Comparison of ENCODE assay signal across 30 mouse cellular contexts in the genomic region with DNA sequence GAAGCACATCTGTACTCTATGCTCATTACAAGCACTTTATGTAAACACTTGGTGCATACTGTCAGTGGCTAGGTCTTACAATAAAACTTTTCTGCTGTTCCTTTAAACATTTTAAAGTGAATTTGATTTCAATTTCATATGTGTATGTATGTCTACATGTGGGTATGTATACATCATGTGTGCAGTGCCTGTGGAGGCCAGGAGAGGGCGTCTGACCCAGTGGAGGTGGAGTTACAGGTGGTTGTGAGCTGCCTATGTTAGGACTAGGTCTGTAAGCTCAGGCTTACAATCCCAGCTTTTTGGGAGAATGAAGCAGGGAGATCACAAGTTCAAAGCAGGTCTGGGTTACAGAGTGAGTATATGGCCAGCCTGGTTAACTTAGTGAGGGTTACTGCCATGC. TPM values are rescaled to one million over a fixed set of nuclear protein-coding genes. Genes with fewer than 3 reads are reported as not detected.
A peak's percentile ranks its signal among the peaks of the same experiment; 100 is the strongest.
DNase-seq lines count a peak whose midpoint lies in the region; ATAC-seq and TF ChIP-seq lines count a peak whose summit lies in the region.
"Had no signal": no experiment of that assay in that cellular context is flagged by ENCODE, and none has a peak within 500 bp of the region (broad histone marks: within the 10 kb centered on the region; RNA-seq: fewer than 3 reads in every experiment).

No protein-coding gene starts in this region.

- H3K4me2 ChIP-seq in midbrain, postnatal 0 days (ENCODE audit: low read depth, low read length, poor library complexity, severe bottlenecking) = no peak overlapping the region
- H3K4me2 ChIP-seq in midbrain, embryonic 13.5 days (replicated peaks) = no peak overlapping the region
- H3K4me2 ChIP-seq in hindbrain, embryonic 11.5 days (replicated peaks; ENCODE audit: low read depth, low read length) = no peak overlapping the region
- H3K4me2 ChIP-seq: embryonic facial prominence, embryonic 13.5 days; forebrain, embryonic 12.5 days; heart, embryonic 12.5 days; limb, embryonic 15.5 days; midbrain, embryonic 12.5 days had no signal

- no peak for ATAC-seq in midbrain, postnatal 0 days (ENCODE audit: low FRiP score)
- no peak for ATAC-seq in midbrain, embryonic 13.5 days
- ATAC-seq in hindbrain, embryonic 11.5 days (ENCODE audit: low FRiP score) = no peak
- ATAC-seq: inflammation-experienced regulatory T-cells, adult 6 months had no signal

- no peaks in the 10 kb centered on the region for H3K4me1 ChIP-seq in kidney, adult 2 months (ENCODE audit: control insufficient read depth, insufficient read depth, low read length)
- H3K4me1 ChIP-seq in midbrain, postnatal 0 days (ENCODE audit: insufficient read depth, low read length) = no peaks in the 10 kb centered on the region
- H3K4me1 ChIP-seq in midbrain, embryonic 13.5 days (replicated peaks) = peaks cover 6% of the 10 kb centered on the region
- peaks cover 6% of the 10 kb centered on the region; the same call in 1 of the 2 replicates for H3K4me1 ChIP-seq in hindbrain, embryonic 11.5 days (replicated peaks; ENCODE audit: control insufficient read depth, insufficient read depth, low read length)
- H3K4me1 ChIP-seq: limb, embryonic 15.5 days had no signal

- no peak overlapping the region for H3K4me3 ChIP-seq in kidney, adult 2 months (ENCODE audit: insufficient read depth, low read depth, low read length)
- no peak overlapping the region for H3K4me3 ChIP-seq in midbrain, postnatal 0 days (ENCODE audit: low read depth, low read length)
- H3K4me3 ChIP-seq in midbrain, embryonic 13.5 days (replicated peaks) = no peak overlapping the region
- H3K4me3 ChIP-seq in hindbrain, embryonic 11.5 days (ENCODE audit: low read depth, low read length) = no peak overlapping the region
- H3K4me3 ChIP-seq: embryonic facial prominence, embryonic 13.5 days; erythroblast, embryonic 14.5 days; forebrain, embryonic 12.5 days; heart, embryonic 12.5 days; hindbrain, embryonic 10.5 days; limb, embryonic 15.5 days; midbrain, embryonic 12.5 days had no signal

- no peaks in the 10 kb centered on the region for H3K36me3 ChIP-seq in kidney, adult 2 months (ENCODE audit: control insufficient read depth, insufficient read depth, low read length)
- no peaks in the 10 kb centered on the region for H3K36me3 ChIP-seq in midbrain, postnatal 0 days (ENCODE audit: insufficient read depth, low read length)
- H3K36me3 ChIP-seq in midbrain, embryonic 13.5 days = no peaks in the 10 kb centered on the region
- no peaks in the 10 kb centered on the region for H3K36me3 ChIP-seq in hindbrain, embryonic 11.5 days (ENCODE audit: control insufficient read depth, insufficient read depth, low read length)

- 87% methylated on average over 1 of the region's 1 CpGs for WGBS in kidney, adult 2 months
- 86% methylated on average over 1 of the region's 1 CpGs for WGBS in midbrain, postnatal 0 days
- WGBS in midbrain, embryonic 13.5 days = 90% methylated on average over 1 of the region's 1 CpGs
- 85% methylated on average over 1 of the region's 1 CpGs for WGBS in hindbrain, embryonic 11.5 days

- H3K9me3 ChIP-seq in midbrain, postnatal 0 days (ENCODE audit: low read length) = no peaks in the 10 kb centered on the region
- H3K9me3 ChIP-seq in midbrain, embryonic 13.5 days = no peaks in the 10 kb centered on the region
- no peaks in the 10 kb centered on the region for H3K9me3 ChIP-seq in hindbrain, embryonic 11.5 days (ENCODE audit: control insufficient read depth, low read length)
- H3K9me3 ChIP-seq: embryonic facial prominence, embryonic 13.5 days; forebrain, embryonic 12.5 days; heart, embryonic 12.5 days; limb, embryonic 15.5 days; midbrain, embryonic 12.5 days had no signal

- no peak for DNase-seq in kidney, adult 2 months
- no peak for DNase-seq in kidney, postnatal 14 days
- no peak for DNase-seq in midbrain, postnatal 0 days (ENCODE audit: low spot score)
- peak; percentile 38 for DNase-seq in ZHBTc4 (ENCODE audit: low read depth, low spot score)
- no peak for DNase-seq in hindbrain, embryonic 11.5 days (ENCODE audit: low spot score)
- no peak for DNase-seq in cerebellum, postnatal 36 days
- DNase-seq: adrenal gland, postnatal 36 days; B cell, adult 2 months; cerebellum, adult 11-12 months; cerebellum, postnatal 14 days; embryo, embryonic 11 days; heart, postnatal 10 days; kidney, adult 18-20 months; kidney, postnatal 10 days; left cerebral cortex, postnatal 4 days; lung, adult 18-20 months; lung, postnatal 14 days; right cerebral cortex, postnatal 14 days; thymus, postnatal 14 days had no signal

- TF ChIP-seq CTCF in kidney, adult 2 months (conservative IDR thresholded peaks at IDR 0.05; ENCODE audit: insufficient read depth, insufficient read length, low read depth, low read length) = 0 out of 2 replicates have a peak, but pooled peaks have one; percentile 15
- TF ChIP-seq CTCF in midbrain, postnatal 0 days (IDR thresholded peaks at IDR 0.05) = peak; percentile 25

- TF ChIP-seq POLR2A in kidney, adult 2 months (IDR thresholded peaks at IDR 0.05; ENCODE audit: low read depth, low read length) = no peak

- H3K9ac ChIP-seq in midbrain, postnatal 0 days (replicated peaks; ENCODE audit: low read length, poor library complexity, severe bottlenecking) = no peak overlapping the region
- H3K9ac ChIP-seq in midbrain, embryonic 13.5 days (replicated peaks) = no peak overlapping the region
- H3K9ac ChIP-seq in hindbrain, embryonic 11.5 days (ENCODE audit: low read depth, low read length) = no peak overlapping the region
- H3K9ac ChIP-seq: embryonic facial prominence, embryonic 13.5 days; forebrain, embryonic 12.5 days; heart, embryonic 12.5 days; limb, embryonic 15.5 days; midbrain, embryonic 12.5 days had no signal

- H3K27ac ChIP-seq in kidney, adult 2 months (ENCODE audit: insufficient read depth, low read depth, low read length) = no peak overlapping the region
- H3K27ac ChIP-seq in midbrain, postnatal 0 days (ENCODE audit: low read depth, low read length) = no peak overlapping the region
- no peak overlapping the region for H3K27ac ChIP-seq in midbrain, embryonic 13.5 days
- no peak overlapping the region for H3K27ac ChIP-seq in hindbrain, embryonic 11.5 days (ENCODE audit: low read depth, low read length)
- H3K27ac ChIP-seq: embryonic facial prominence, embryonic 13.5 days; forebrain, embryonic 12.5 days; hindbrain, embryonic 10.5 days; limb, embryonic 15.5 days; midbrain, embryonic 12.5 days had no signal

- no peaks in the 10 kb centered on the region for H3K27me3 ChIP-seq in kidney, adult 2 months (replicated peaks; ENCODE audit: control insufficient read depth, insufficient read depth, low read length)
- no peaks in the 10 kb centered on the region for H3K27me3 ChIP-seq in midbrain, postnatal 0 days (ENCODE audit: insufficient read depth, low read length)
- no peaks in the 10 kb centered on the region for H3K27me3 ChIP-seq in midbrain, embryonic 13.5 days
- H3K27me3 ChIP-seq in hindbrain, embryonic 11.5 days (ENCODE audit: control insufficient read depth, insufficient read depth, low read length) = no peaks in the 10 kb centered on the region
- H3K27me3 ChIP-seq: embryonic facial prominence, embryonic 13.5 days; heart, embryonic 12.5 days; limb, embryonic 15.5 days had no signal

RNA-seq across cellular contexts. Expression of a gene that starts 20.4 kb away (rescaled TPM):
- polyA plus RNA-seq in kidney, adult 2 months (2012; rRNA removed) = 0.02 and 0.03 TPM in 2 replicates
- 1.2 and 5.5 TPM in 2 replicates for total RNA-seq in midbrain, postnatal 0 days (2014; rRNA removed)
- polyA plus RNA-seq in midbrain, postnatal 0 days (2015; fragmentation: Nextera tagmentation; extraction: Ambion mirVana) = 0.07 and 0.26 TPM in 2 replicates
- 1.7 and 2.0 TPM in 2 replicates for polyA plus RNA-seq in midbrain, embryonic 13.5 days (2015; fragmentation: Nextera tagmentation; extraction: Ambion mirVana)
- 6.6 and 7.4 TPM in 2 replicates for polyA plus RNA-seq in hindbrain, embryonic 11.5 days (2014; fragmentation: Nextera tagmentation; extraction: Ambion mirVana)
- total RNA-seq: granulocyte monocyte progenitor cell, adult 5-6 weeks; megakaryocyte, adult 5-6 weeks had no signal
- polyA plus RNA-seq: heart, embryonic 12.5 days; inflammation-experienced regulatory T-cells, adult 6 months had no signal
